Mouse (Mus musculus): ENCODE data around the gene Slc44a2.

Slc44a2 gene

GRCm38 (mm10) chr9:21333523-21333922 lies 13.0 kb downstream of the Slc44a2 start:
- no peak for DNase-seq (ENCODE audit: low spot score)

GRCm38 (mm10) chr9:21334747-21335146 lies 14.2 kb downstream of the Slc44a2 start:
- DNase-seq (ENCODE audit: low spot score) = no peak

- DNase-seq (ENCODE audit: low spot score) = no peak
These were observed 14.9 kb downstream of the Slc44a2 start for GRCm38 (mm10) chr9:21335391-21335790.

- no peak for DNase-seq (ENCODE audit: low spot score)
These were observed 16.0 kb downstream of the Slc44a2 start for GRCm38 (mm10) chr9:21336491-21336890.

- no peak for DNase-seq (ENCODE audit: low spot score)
These were observed 17.2 kb downstream of the Slc44a2 start for GRCm38 (mm10) chr9:21337652-21338051.

- no peak for DNase-seq (ENCODE audit: low spot score)
These were observed 19.9 kb downstream of the Slc44a2 start for GRCm38 (mm10) chr9:21340411-21340810.

- DNase-seq (ENCODE audit: low spot score) = no peak
These were observed 26.3 kb downstream of the Slc44a2 start for GRCm38 (mm10) chr9:21346627-21347365.

GRCm38 (mm10) chr9:21348152-21348551 lies 27.7 kb downstream of the Slc44a2 start:
- DNase-seq (ENCODE audit: low spot score) = no peak

- DNase-seq (ENCODE audit: low spot score) = no peak
These were observed 30.7 kb downstream of the Slc44a2 start for GRCm38 (mm10) chr9:21351178-21351577.

GRCm38 (mm10) chr9:21351702-21352377 lies 31.3 kb downstream of the Slc44a2 start:
- no peak for DNase-seq (ENCODE audit: low spot score)

GRCm38 (mm10) chr9:21352463-21353372 lies 32.2 kb downstream of the Slc44a2 start:
- no peak for DNase-seq (ENCODE audit: low spot score)

- no peak for DNase-seq (ENCODE audit: low spot score)
These were observed 32.8 kb downstream of the Slc44a2 start for GRCm38 (mm10) chr9:21353373-21353686.

GRCm38 (mm10) chr9:21354796-21355195 lies 34.3 kb downstream of the Slc44a2 start:
- DNase-seq (ENCODE audit: low spot score) = no peak

- DNase-seq (ENCODE audit: low spot score) = peak; percentile 49
These were observed 36.7 kb downstream of the Slc44a2 start for GRCm38 (mm10) chr9:21356981-21357718.

GRCm38 (mm10) chr9:21366541-21367220 lies 46.2 kb downstream of the Slc44a2 start:
- DNase-seq (ENCODE audit: low spot score) = peak; percentile 66

- DNase-seq (ENCODE audit: low spot score) = peak; percentile 100
These were observed 47.0 kb downstream of the Slc44a2 start, which contains the start of gene Ilf3 for GRCm38 (mm10) chr9:21367357-21368111. Ilf3 (plus strand) TSS chr9:21367871.

- DNase-seq (ENCODE audit: low spot score) = peak; percentile 48
These were observed 47.7 kb downstream of the Slc44a2 start for GRCm38 (mm10) chr9:21368131-21368584.

GRCm38 (mm10) chr9:21369080-21369479 lies 48.6 kb downstream of the Slc44a2 start:
- DNase-seq (ENCODE audit: low spot score) = no peak

GRCm38 (mm10) chr9:21370876-21371275 lies 50.4 kb downstream of the Slc44a2 start:
- DNase-seq (ENCODE audit: low spot score) = no peak

- no peak for DNase-seq (ENCODE audit: low spot score)
These were observed 52.0 kb downstream of the Slc44a2 start for GRCm38 (mm10) chr9:21372508-21372907.

Measured in left cerebral cortex, adult 11 months (tissue).